Mouse (Mus musculus): ENCODE measurements around the gene Atp23.

- TF ChIP-seq CTCF (IDR thresholded peaks at IDR 0.05; ENCODE audit: control insufficient read depth, insufficient read depth, low read length) = no peak
- no peak for TF ChIP-seq POLR2A (IDR thresholded peaks at IDR 0.05; ENCODE audit: borderline replicate concordance, control insufficient read depth, low read depth, low read length)
Observed at GRCm38 (mm10) chr10:126827941-126828593, 73.1 kb downstream of the Atp23 start.

Data from bone marrow, adult 2 months (tissue).